Mouse (Mus musculus) adrenal gland, adult 8-10 months (tissue): ENCODE measurements at regions not wholly inside any gene's neighbourhood (a gene's known extent, or its start where the extent isn't known, plus 50 kb on each side); places are given as distances from the start of the nearest gene placed in this dataset.

ENCODE experiments used
- DNase-seq: peaks from one replicate; pipeline ENCODE4 v3.0.0; 2022

- no peak for DNase-seq
These were observed 78.6 kb upstream of the Nkx1-1 start for GRCm38 (mm10) chr5:33512253-33512884.

DNA sequence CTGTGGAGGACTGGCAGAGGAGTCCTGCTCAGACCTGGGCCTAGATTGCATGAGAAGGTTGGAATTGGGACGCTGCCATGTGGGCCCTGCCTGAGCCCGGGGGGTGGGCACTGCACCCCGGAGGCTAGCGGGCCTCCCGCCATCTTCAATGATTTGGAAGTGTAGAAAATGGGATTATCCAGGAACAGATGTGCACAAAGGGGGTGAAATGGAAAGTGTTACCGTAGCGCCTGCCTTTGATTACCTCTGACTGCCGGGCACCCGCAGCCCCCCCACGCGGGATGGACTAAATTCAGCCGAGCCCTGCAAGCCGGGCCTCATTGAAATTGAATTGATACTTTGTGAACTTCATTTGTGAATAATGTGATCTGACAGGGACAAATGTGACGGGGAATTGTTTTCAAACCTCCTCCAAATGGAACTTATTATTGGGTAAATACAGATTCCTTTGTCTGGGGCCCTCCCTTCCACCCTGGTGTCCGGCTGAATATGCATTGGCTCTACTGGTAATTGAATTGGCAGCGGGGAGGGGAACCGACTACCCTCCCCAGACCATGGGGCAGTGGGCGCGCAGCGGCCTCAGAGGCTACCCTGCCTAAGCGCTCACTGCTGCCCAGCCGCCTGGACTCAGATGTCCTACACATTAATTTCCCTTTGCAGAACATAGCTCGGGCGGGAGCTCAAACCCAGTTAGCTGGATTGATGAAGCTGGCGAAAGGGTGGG is 77.9 kb upstream of the Nkx1-1 start:
- DNase-seq: no peak

GRCm38 (mm10) chr5:33505786-33506185 is 72.0 kb upstream of the Nkx1-1 start:
- DNase-seq: no peak

GRCm38 (mm10) chr5:33501735-33502495 is 68.1 kb upstream of the Nkx1-1 start:
- no peak for DNase-seq

DNA sequence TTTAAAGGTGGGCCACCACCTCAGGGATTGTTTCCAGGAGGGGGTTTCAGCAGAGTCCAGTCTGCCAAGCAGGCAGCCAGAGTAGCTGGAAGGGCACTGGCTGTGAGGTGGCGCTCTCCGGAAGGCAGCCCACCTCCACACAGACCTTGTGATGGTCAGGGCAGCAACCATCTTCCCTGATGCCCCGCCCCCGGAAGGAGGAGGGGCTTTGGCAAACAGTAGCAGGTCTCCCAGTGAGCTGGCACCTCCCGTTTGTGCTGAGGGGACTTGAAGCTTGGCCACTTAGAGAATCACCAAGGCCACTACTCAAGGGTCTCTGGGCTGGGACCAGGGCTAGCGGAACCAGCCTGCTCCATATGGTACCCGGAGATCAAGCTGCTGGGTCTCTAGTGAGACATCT is 67.4 kb upstream of the Nkx1-1 start:
- DNase-seq: no peak

GRCm38 (mm10) chr5:33495900-33496529 is 62.2 kb upstream of the Nkx1-1 start:
- DNase-seq: peak; percentile 55

DNA sequence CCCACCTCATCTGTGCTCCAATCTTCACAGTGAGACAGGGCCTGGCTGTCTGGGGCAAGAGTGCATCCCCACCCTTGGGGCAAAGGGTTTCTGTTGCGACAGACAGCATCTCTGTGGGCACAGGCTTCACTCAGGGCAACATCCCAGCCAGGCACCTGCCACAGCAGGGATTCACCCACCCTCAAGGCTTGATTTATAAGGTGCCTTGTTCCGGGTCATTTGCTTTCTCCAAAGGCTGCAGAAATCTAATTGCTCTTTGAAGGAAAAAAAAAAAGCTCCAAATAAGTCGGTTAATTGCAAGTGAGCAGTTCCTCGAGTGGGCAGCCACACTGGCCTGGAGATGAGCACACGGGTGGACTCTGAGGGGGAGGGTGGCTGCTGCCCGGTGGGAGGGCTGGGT is 61.5 kb upstream of the Nkx1-1 start:
- no peak for DNase-seq

- DNase-seq: no peak
These were observed 59.0 kb upstream of the Nkx1-1 start for GRCm38 (mm10) chr5:33492604-33493315.

- no peak for DNase-seq
These were observed 55.5 kb upstream of the Nkx1-1 start for GRCm38 (mm10) chr5:33489286-33489685.

DNA sequence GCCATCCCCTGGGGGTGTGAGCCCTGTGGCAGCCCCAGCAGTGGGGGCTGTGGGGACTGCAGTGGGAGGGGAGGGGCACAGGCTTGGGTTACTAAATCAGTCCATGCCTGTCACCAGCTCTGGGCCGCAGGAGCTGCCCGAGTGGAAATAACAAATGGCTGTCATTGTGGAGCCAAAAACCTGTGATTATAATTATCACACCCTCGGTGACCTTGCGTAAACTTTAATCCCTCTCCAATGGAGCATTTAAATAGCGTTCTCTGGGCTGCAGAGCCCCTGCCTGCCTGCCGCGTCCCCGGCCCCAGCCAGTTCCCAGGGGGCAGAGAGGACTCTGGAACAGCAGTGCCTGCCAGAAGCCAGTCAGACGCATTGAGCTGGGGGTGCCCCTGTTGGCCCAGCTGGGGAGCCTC is 54.4 kb upstream of the Nkx1-1 start:
- no peak for DNase-seq

- no peak for DNase-seq
These were observed 52.0 kb upstream of the Nkx1-1 start for GRCm38 (mm10) chr5:33485765-33486164.
